Mouse (Mus musculus) cerebral cortex, adult 2 months (tissue): ENCODE measurements around the gene Camta1.

Experiments used
- WGBS: fragments of 180-500 bp; shearing (Covaris S2); methylation state at CpG from one replicate; pipeline ENCODE4 v1.1.7; 2018; 5-methylcytosine and 5-hydroxymethylcytosine counted together

Camta1 gene

GRCm38 (mm10) chr4:151861806-151862739 lies at the start of gene Camta1:
Camta1 (minus strand) TSS chr4:151861876.
- WGBS: under 1% methylated on average over 84 of the region's 85 CpGs

GRCm38 (mm10) chr4:151908809-151909208 lies 47.1 kb upstream of the Camta1 start:
- whole genome bisulfite sequencing: 82% methylated on average over 8 of the region's 8 CpGs

GRCm38 (mm10) chr4:151907577-151908343 lies 46.1 kb upstream of the Camta1 start:
- WGBS: 86% methylated on average over 26 of the region's 26 CpGs

GRCm38 (mm10) chr4:151905621-151906020 lies 43.9 kb upstream of the Camta1 start:
- WGBS: 85% methylated on average over 4 of the region's 4 CpGs

- WGBS: 54% methylated on average over 11 of the region's 11 CpGs
Measured at GRCm38 (mm10) chr4:151904098-151904497, 42.4 kb upstream of the Camta1 start.

GRCm38 (mm10) chr4:151902689-151903241 lies 41.1 kb upstream of the Camta1 start:
- WGBS: 50% methylated on average over 14 of the region's 14 CpGs

- WGBS: 77% methylated on average over 17 of the region's 17 CpGs
Measured at GRCm38 (mm10) chr4:151902046-151902688, 40.5 kb upstream of the Camta1 start.

- 64% methylated on average over 11 of the region's 11 CpGs for WGBS
Measured at GRCm38 (mm10) chr4:151901422-151901821, 39.7 kb upstream of the Camta1 start.

- WGBS: 65% methylated on average over 6 of the region's 6 CpGs
Measured at GRCm38 (mm10) chr4:151900735-151901134, 39.1 kb upstream of the Camta1 start.

- 73% methylated on average over 11 of the region's 11 CpGs for WGBS
Measured at GRCm38 (mm10) chr4:151899707-151900384, 38.2 kb upstream of the Camta1 start.

- 46% methylated on average over 13 of the region's 13 CpGs for WGBS
Measured at GRCm38 (mm10) chr4:151898600-151899245, 37.0 kb upstream of the Camta1 start.

GRCm38 (mm10) chr4:151897069-151897617 lies 35.5 kb upstream of the Camta1 start:
- 72% methylated on average over 9 of the region's 9 CpGs for WGBS

GRCm38 (mm10) chr4:151895624-151896023 lies 33.9 kb upstream of the Camta1 start:
- WGBS: 90% methylated on average over 7 of the region's 7 CpGs

GRCm38 (mm10) chr4:151894926-151895325 lies 33.2 kb upstream of the Camta1 start:
- 85% methylated on average over 12 of the region's 12 CpGs for WGBS

GRCm38 (mm10) chr4:151893241-151893640 lies 31.6 kb upstream of the Camta1 start:
- 67% methylated on average over 6 of the region's 6 CpGs for WGBS

GRCm38 (mm10) chr4:151881590-151881989 lies 19.9 kb upstream of the Camta1 start:
- WGBS: 69% methylated on average over 12 of the region's 12 CpGs

- 80% methylated on average over 5 of the region's 5 CpGs for WGBS
Measured at GRCm38 (mm10) chr4:151880044-151880690, 18.5 kb upstream of the Camta1 start.

- WGBS: 37% methylated on average over 14 of the region's 14 CpGs
Measured at GRCm38 (mm10) chr4:151876400-151876799, 14.7 kb upstream of the Camta1 start.

GRCm38 (mm10) chr4:151863511-151863910 lies 1.8 kb upstream of the Camta1 start:
- WGBS: 61% methylated on average over 9 of the region's 9 CpGs

- WGBS: under 1% methylated on average over 47 of the region's 58 CpGs
Measured at GRCm38 (mm10) chr4:151861471-151861805, 238 bp downstream of the Camta1 start.
